Comparison of ENCODE assay signal across 25 mouse cellular contexts in the genomic region with DNA sequence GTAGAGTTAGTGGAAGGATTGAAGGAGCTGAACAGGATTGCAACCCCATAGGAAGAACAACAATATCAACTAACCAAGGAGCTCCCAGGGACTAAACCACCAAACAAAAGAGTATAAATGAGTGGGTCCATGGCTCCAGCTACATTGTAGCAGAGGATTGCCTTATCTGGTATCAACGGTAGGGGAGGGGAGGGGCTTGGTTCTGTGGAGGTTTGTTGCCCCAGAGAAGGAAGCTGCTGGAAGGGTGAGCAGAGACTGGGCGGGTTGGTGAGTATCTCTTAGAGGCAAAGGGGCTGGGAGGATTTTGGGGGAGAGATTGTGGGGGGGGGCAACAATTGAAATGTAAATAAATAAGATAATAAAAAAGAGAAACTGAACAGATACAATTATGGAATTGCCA.
"Had no signal": no experiment of that assay in that cellular context is flagged by ENCODE, and none has a peak within 500 bp of the region (broad histone marks: within the 10 kb centered on the region; RNA-seq: fewer than 3 reads in every experiment).

No protein-coding gene starts in this region.

- H3K4me2 ChIP-seq: heart, embryonic 12.5 days; hindbrain, embryonic 12.5 days; hindbrain, embryonic 14.5 days; intestine, embryonic 15.5 days; limb, embryonic 12.5 days had no signal

- H3K4me1 ChIP-seq: heart, embryonic 10.5 days; heart, embryonic 12.5 days; hindbrain, embryonic 10.5 days; hindbrain, embryonic 12.5 days; intestine, embryonic 15.5 days; limb, embryonic 10.5 days; limb, embryonic 12.5 days had no signal

- DNase-seq: gastrocnemius, adult 2 months; gastrocnemius, postnatal 10 days; gastrocnemius, postnatal 25 days; heart, adult 18-20 months; heart, postnatal 10 days; heart, postnatal 4 days; kidney, adult 18-20 months; kidney, adult 8-10 months; kidney, postnatal 10 days; kidney, postnatal 25 days; kidney, postnatal 4 days; layer of hippocampus, adult 9-11 months had no signal

- H3K9me3 ChIP-seq: heart, embryonic 10.5 days; heart, embryonic 12.5 days; hindbrain, embryonic 10.5 days; hindbrain, embryonic 12.5 days; intestine, embryonic 15.5 days; limb, embryonic 10.5 days had no signal

- ATAC-seq: hindbrain, embryonic 16.5 days; inflammation-experienced regulatory T-cells, adult 6 months; intestine, embryonic 15.5 days; intestine, postnatal 0 days had no signal

- H3K27me3 ChIP-seq: heart, embryonic 12.5 days; hindbrain, embryonic 12.5 days; intestine, embryonic 15.5 days; limb, embryonic 12.5 days had no signal

- H3K27ac ChIP-seq: gastrocnemius, adult 2 months; heart, embryonic 10.5 days; hindbrain, embryonic 10.5 days; hindbrain, embryonic 12.5 days; hindbrain, embryonic 14.5 days; intestine, embryonic 15.5 days; layer of hippocampus, adult 2 months; left cerebral cortex, adult 2 months; limb, embryonic 10.5 days; limb, embryonic 12.5 days had no signal

- H3K9ac ChIP-seq: heart, embryonic 12.5 days; hindbrain, embryonic 12.5 days; hindbrain, embryonic 14.5 days; intestine, embryonic 15.5 days; limb, embryonic 12.5 days had no signal

- H3K4me3 ChIP-seq: gastrocnemius, adult 2 months; heart, embryonic 10.5 days; heart, embryonic 12.5 days; hindbrain, embryonic 10.5 days; hindbrain, embryonic 12.5 days; intestine, embryonic 15.5 days; layer of hippocampus, adult 2 months; left cerebral cortex, adult 2 months; limb, embryonic 10.5 days; limb, embryonic 12.5 days had no signal
